Mouse (Mus musculus) spleen, adult 2 months (tissue): Measurements from ENCODE around the gene Rpusd3.

ENCODE experiments used
- CTCF ChIP-seq: fragments of 200-500 bp; IDR thresholded peaks from 2 replicates; pipeline ENCODE4 v1.5.1; 2011; ENCODE audit warnings: mild to moderate bottlenecking, inconsistent platforms; ENCODE audit not compliant: insufficient read depth, insufficient read length, insufficient replicate concordance; ENCODE audit errors: extremely low read depth
- POLR2A ChIP-seq: fragments of 200-500 bp; IDR thresholded peaks from 2 replicates; pipeline ENCODE4 v1.6.1; 2011; ENCODE audit warnings: low read depth, low read length, inconsistent platforms

- TF ChIP-seq CTCF (no peak), POLR2A (no peak)
These were observed 10.8 kb upstream of the Rpusd3 start for GRCm38 (mm10) chr6:113429965-113430364.
